In the genomic region with DNA sequence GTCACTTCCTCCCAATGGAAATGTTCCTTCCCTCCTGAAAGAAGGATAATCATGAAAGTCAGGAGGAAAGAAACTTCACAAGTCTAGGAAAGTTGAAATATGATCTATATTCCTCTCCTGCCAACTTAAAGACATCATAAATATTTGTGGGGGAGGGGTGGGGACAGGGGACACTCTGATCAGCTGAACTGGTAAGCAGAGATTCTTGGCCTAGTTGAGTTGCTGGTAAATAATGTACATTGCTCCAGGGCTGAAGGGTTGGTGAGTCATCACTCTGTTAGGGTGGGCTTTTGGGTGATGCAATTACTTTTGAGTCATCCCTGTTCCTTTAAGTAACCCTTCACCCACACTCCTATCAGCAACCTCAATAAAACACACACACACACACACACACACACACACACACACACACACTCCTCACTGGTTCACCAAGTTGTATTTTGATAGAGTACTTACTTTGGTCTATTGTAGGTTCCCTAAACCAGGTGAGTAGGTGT, we compare ENCODE assay signal across 22 mouse cellular contexts. TPM values are rescaled to one million over a fixed set of nuclear protein-coding genes. Genes with fewer than 3 reads are reported as not detected.
DNase-seq lines count a peak whose midpoint lies in the region; ATAC-seq and TF ChIP-seq lines count a peak whose summit lies in the region.
"Had no signal": no experiment of that assay in that cellular context is flagged by ENCODE, and none has a peak within 500 bp of the region (broad histone marks: within the 10 kb centered on the region; RNA-seq: fewer than 3 reads in every experiment).

No protein-coding gene starts in this region.

- no peak overlapping the region for H3K9ac ChIP-seq in kidney, embryonic 15.5 days
- no peak overlapping the region for H3K9ac ChIP-seq in liver, embryonic 11.5 days (ENCODE audit: low read depth, low read length)
- H3K9ac ChIP-seq: embryonic facial prominence, embryonic 13.5 days; forebrain, embryonic 13.5 days; heart, embryonic 12.5 days; heart, embryonic 15.5 days; hindbrain, embryonic 13.5 days; intestine, embryonic 15.5 days had no signal

- H3K4me1 ChIP-seq in embryonic fibroblast, embryonic 13.5 days (ENCODE audit: control insufficient read depth, insufficient read depth, low read length): peaks cover 2% of the 10 kb centered on the region; the same call in 1 of the 2 replicates
- no peaks in the 10 kb centered on the region for H3K4me1 ChIP-seq in kidney, embryonic 15.5 days
- H3K4me1 ChIP-seq in liver, embryonic 11.5 days (replicated peaks; ENCODE audit: control insufficient read depth, insufficient read depth, low read length): no peaks in the 10 kb centered on the region
- H3K4me1 ChIP-seq in midbrain, embryonic 10.5 days: no peaks in the 10 kb centered on the region
- H3K4me1 ChIP-seq: embryonic facial prominence, embryonic 10.5 days; embryonic facial prominence, embryonic 13.5 days; forebrain, embryonic 10.5 days; forebrain, embryonic 13.5 days; heart, embryonic 12.5 days; heart, embryonic 15.5 days; hindbrain, embryonic 10.5 days; hindbrain, embryonic 13.5 days; intestine, embryonic 15.5 days had no signal

- peak overlapping the region; percentile 63 for H3K27ac ChIP-seq in embryonic fibroblast, embryonic 13.5 days (ENCODE audit: insufficient read depth, low read length)
- H3K27ac ChIP-seq in kidney, embryonic 15.5 days: no peak overlapping the region
- H3K27ac ChIP-seq in liver, embryonic 11.5 days (ENCODE audit: low read depth, low read length): no peak overlapping the region
- H3K27ac ChIP-seq in midbrain, embryonic 10.5 days (replicated peaks): no peak overlapping the region
- H3K27ac ChIP-seq: embryonic facial prominence, embryonic 10.5 days; embryonic facial prominence, embryonic 13.5 days; forebrain, embryonic 10.5 days; forebrain, embryonic 13.5 days; heart, embryonic 15.5 days; hindbrain, embryonic 10.5 days; hindbrain, embryonic 13.5 days; intestine, embryonic 15.5 days had no signal

- H3K36me3 ChIP-seq in kidney, embryonic 15.5 days: no peaks in the 10 kb centered on the region
- H3K36me3 ChIP-seq in liver, embryonic 11.5 days (ENCODE audit: control insufficient read depth, insufficient read depth, low read length): no peaks in the 10 kb centered on the region
- H3K36me3 ChIP-seq in midbrain, embryonic 10.5 days: no peaks in the 10 kb centered on the region
- H3K36me3 ChIP-seq: embryonic facial prominence, embryonic 10.5 days; embryonic facial prominence, embryonic 13.5 days; forebrain, embryonic 10.5 days; heart, embryonic 12.5 days; heart, embryonic 15.5 days; hindbrain, embryonic 10.5 days; hindbrain, embryonic 13.5 days; intestine, embryonic 15.5 days had no signal

- no peak overlapping the region for H3K4me3 ChIP-seq in embryonic fibroblast, embryonic 13.5 days (ENCODE audit: insufficient read depth, low read length)
- no peak overlapping the region for H3K4me3 ChIP-seq in kidney, embryonic 15.5 days (replicated peaks)
- H3K4me3 ChIP-seq in liver, embryonic 11.5 days (ENCODE audit: low read depth, low read length): no peak overlapping the region
- no peak overlapping the region for H3K4me3 ChIP-seq in midbrain, embryonic 10.5 days
- H3K4me3 ChIP-seq: embryonic facial prominence, embryonic 10.5 days; embryonic facial prominence, embryonic 13.5 days; forebrain, embryonic 10.5 days; forebrain, embryonic 13.5 days; heart, embryonic 12.5 days; heart, embryonic 15.5 days; hindbrain, embryonic 10.5 days; hindbrain, embryonic 13.5 days; intestine, embryonic 15.5 days had no signal

- peak; percentile 76 for DNase-seq in 3T3-L1 (ENCODE audit: low read depth, low spot score)
- peak; percentile 48 for DNase-seq in Muller cell, postnatal 12 days (ENCODE audit: inconsistent ontology term)
- DNase-seq in liver, embryonic 11.5 days (ENCODE audit: low spot score): no peak
- DNase-seq in midbrain, embryonic 10.5 days (ENCODE audit: low spot score): no peak
- DNase-seq: cerebellum, adult 18-20 months; cerebellum, postnatal 36 days; embryo, embryonic 11 days; gastrocnemius, postnatal 10 days; heart, postnatal 36 days had no signal

- ATAC-seq in kidney, embryonic 15.5 days (replicated peaks; ENCODE audit: low FRiP score): no peak
- ATAC-seq in liver, embryonic 11.5 days (replicated peaks; ENCODE audit: low FRiP score): no peak
- ATAC-seq: forebrain, embryonic 13.5 days; forebrain, embryonic 16.5 days; hindbrain, embryonic 16.5 days; intestine, embryonic 15.5 days had no signal

- no peaks in the 10 kb centered on the region for H3K9me3 ChIP-seq in kidney, embryonic 15.5 days (replicated peaks)
- H3K9me3 ChIP-seq in liver, embryonic 11.5 days (ENCODE audit: control insufficient read depth, low read length): no peaks in the 10 kb centered on the region
- H3K9me3 ChIP-seq in midbrain, embryonic 10.5 days (replicated peaks): no peaks in the 10 kb centered on the region
- H3K9me3 ChIP-seq: embryonic facial prominence, embryonic 10.5 days; embryonic facial prominence, embryonic 13.5 days; forebrain, embryonic 10.5 days; forebrain, embryonic 13.5 days; heart, embryonic 12.5 days; heart, embryonic 15.5 days; hindbrain, embryonic 10.5 days; hindbrain, embryonic 13.5 days; intestine, embryonic 15.5 days had no signal

- no peak overlapping the region for H3K4me2 ChIP-seq in kidney, embryonic 15.5 days
- no peak overlapping the region for H3K4me2 ChIP-seq in liver, embryonic 11.5 days
- H3K4me2 ChIP-seq: embryonic facial prominence, embryonic 13.5 days; forebrain, embryonic 13.5 days; heart, embryonic 12.5 days; heart, embryonic 15.5 days; hindbrain, embryonic 13.5 days; intestine, embryonic 15.5 days had no signal

- no peak for TF ChIP-seq CTCF in embryonic fibroblast, embryonic 13.5 days (IDR thresholded peaks at IDR 0.05; ENCODE audit: borderline replicate concordance, insufficient read depth, low read length)

- H3K27me3 ChIP-seq in kidney, embryonic 15.5 days: no peaks in the 10 kb centered on the region
- H3K27me3 ChIP-seq in liver, embryonic 11.5 days (replicated peaks; ENCODE audit: control insufficient read depth, insufficient read depth, low read length): no peaks in the 10 kb centered on the region
- H3K27me3 ChIP-seq in midbrain, embryonic 10.5 days (ENCODE audit: low read depth, poor library complexity, severe bottlenecking): no peaks in the 10 kb centered on the region
- H3K27me3 ChIP-seq: embryonic facial prominence, embryonic 13.5 days; forebrain, embryonic 13.5 days; heart, embryonic 12.5 days; heart, embryonic 15.5 days; hindbrain, embryonic 13.5 days; intestine, embryonic 15.5 days had no signal

- TF ChIP-seq POLR2A in embryonic fibroblast, embryonic 13.5 days (IDR thresholded peaks at IDR 0.05; ENCODE audit: low read depth, low read length): no peak

RNA-seq across cellular contexts. Expression of gene Ccdc71l, which starts 56.0 kb away (rescaled TPM):
- 8.6 and 8.9 TPM in 2 replicates for polyA plus RNA-seq in embryonic fibroblast, embryonic 13.5 days (2011; ENCODE audit: insufficient read length, low read depth, missing spikeins)
- 2.4 and 2.7 TPM in 2 replicates for polyA plus RNA-seq in kidney, embryonic 15.5 days (2015; fragmentation: Nextera tagmentation; extraction: Ambion mirVana)
- polyA plus RNA-seq in liver, embryonic 11.5 days (2014; fragmentation: Nextera tagmentation; extraction: Ambion mirVana): 5.5 and 5.8 TPM in 2 replicates
- polyA plus RNA-seq in midbrain, embryonic 10.5 days (2016; fragmentation: Nextera tagmentation; extraction: Ambion mirVana): 1.7 and 2.1 TPM in 2 replicates

Comparison
In these comparisons a context has a peak if more than half of its experiments do, and no peak if none do; other contexts are left out.
1. DNase-seq: peak in 3T3-L1 (single experiment) and Muller cell, postnatal 12 days (single experiment); none in liver, embryonic 11.5 days (single experiment) and midbrain, embryonic 10.5 days (single experiment).